Mouse (Mus musculus) gonadal fat pad, adult 2 months (tissue): ENCODE results near the gene Skiv2l. TPM values are rescaled to one million over a fixed set of nuclear protein-coding genes. Genes with fewer than 3 reads are reported as not detected.
"Not testable (repeated sequence)": the region's sequence is repeated elsewhere in the genome, so short reads cannot be mapped to it uniquely, and the experiment has no call there.

Experiments
- DNase-seq: peaks from one replicate; pipeline ENCODE4 v3.0.0-alpha.2; 2012; ENCODE audit warnings: low read depth
- polyA plus RNA-seq: library from polyadenylated mRNA; depleted of rRNA; stranded (reverse); fragments of >200 nt; gene quantifications from 2 replicates; pipeline ENCODE4 v1.2.3, GENCODE M21; 2012

The Skiv2l gene
- polyA plus RNA-seq, 1 experiment = 93.8 TPM

DNA sequence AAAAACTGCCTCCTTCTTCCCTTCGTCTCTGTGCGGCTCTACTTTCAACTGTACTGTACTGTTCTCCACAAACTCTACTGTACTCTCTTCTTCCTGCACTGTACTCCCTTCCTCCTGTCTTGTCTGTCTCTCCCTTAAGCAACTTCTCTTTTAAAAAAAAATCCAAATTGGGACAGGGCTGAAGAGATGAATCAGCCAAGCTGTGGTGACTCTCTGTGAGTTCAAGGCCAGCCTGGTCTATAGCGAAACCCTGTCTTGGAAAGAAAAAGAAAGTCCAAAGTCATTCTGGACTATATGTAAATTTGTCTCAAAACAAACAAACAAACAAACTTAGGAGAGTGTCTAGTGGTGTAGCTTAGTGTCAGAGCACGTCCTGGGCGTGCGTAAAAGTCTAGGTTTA is 24.3 kb upstream of the Skiv2l start:
- DNase-seq = no peak

GRCm38 (mm10) chr17:34865981-34866380 is 16.0 kb upstream of the Skiv2l start:
- no peak for DNase-seq

GRCm38 (mm10) chr17:34862416-34863081 is 12.5 kb upstream of the Skiv2l start, which contains the start of gene Cfb:
TSS of gene Cfb (minus strand) at chr17:34862518.
- peak; percentile 24 for DNase-seq

DNA sequence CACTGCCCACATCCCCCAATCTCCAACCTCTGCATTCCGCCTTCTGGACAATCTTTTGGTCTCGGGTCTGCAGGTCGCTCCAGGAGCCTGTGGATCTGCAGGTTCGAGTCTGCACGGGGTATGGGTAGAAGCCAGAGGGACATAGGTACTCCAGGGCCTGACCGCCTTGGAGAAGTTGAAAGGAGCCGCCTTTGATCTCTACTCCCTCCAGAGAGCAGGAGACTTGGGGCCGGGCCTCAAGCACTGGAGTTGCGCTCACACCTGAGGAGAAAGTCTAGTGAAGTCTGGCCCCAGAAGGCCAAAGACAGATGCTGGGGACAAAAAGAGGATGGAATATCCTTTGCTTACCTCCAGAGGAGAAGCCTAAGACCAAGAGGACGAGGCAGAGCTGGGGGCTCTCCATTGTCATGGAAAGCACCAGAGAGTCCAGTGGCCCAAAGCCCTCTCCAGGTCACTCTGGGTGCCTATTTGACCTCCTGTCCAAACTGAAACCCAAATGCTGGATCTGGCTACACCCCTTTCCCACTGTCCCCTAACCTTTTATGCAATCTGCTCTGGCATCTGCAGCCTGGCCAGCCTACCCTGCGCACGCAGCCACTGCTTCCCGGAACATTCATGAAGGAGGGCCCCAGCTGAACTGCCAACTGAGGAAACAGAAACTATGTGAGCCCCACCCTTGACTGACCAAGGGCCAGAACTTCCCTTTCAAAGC is 11.8 kb upstream of the Skiv2l start:
- no peak for DNase-seq

- no peak for DNase-seq
Observed at GRCm38 (mm10) chr17:34860514-34860913, 10.5 kb upstream of the Skiv2l start.

DNA sequence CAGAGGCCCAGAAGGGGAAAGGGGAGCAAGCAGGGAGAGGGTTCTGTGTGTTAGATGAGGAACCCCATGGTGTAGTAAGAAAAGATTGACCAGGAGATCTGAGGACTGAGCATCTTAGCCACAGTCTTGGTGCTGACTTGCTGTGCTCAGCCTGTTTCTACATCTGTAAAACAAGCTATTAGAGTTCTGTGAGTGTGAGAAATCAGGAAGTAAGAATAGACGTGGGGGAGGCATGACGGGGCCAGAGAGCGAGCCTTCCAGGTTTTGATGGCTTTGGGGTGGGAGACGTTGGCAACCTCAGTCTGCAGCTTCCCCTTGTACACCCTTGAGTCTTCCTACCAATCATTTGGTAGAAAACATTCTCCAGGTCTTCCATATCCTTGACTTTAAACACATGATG is 8.7 kb upstream of the Skiv2l start:
- DNase-seq = no peak

GRCm38 (mm10) chr17:34855825-34856224 is 5.8 kb upstream of the Skiv2l start:
- DNase-seq = no peak

- no peak for DNase-seq
Observed at GRCm38 (mm10) chr17:34854761-34855160, 4.8 kb upstream of the Skiv2l start.

GRCm38 (mm10) chr17:34853511-34853910 is 3.5 kb upstream of the Skiv2l start:
- DNase-seq = no peak

DNA sequence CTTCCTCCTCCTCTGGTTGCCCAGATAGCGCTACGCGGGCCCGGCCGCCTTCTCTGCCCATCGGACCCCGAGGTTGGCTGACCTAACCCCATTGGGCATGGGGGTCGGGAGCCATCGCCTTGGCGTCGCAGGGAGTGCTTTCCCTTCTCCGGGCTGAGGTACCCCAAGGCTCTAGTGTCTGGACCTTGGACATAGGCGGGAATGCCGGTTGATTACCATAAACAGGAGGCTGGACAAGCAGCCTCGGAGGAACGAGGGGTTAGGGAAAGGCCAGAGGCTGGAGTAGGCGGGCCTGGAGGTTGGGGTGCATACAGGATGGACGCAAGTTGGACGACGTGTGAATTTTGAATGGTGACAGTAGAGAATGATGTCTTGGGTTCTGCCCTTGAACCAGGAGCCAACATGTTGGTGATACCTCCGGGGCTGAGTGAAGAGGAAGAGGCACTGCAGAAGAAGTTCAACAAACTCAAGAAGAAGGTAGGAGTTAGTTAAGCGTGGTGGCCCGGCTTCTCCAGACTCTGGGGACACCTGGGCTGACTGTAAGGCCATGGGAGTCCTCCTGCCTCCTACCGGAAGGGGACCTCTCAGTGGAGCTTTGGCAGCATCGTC is 611 bp upstream of the Skiv2l start:
- DNase-seq = no peak

GRCm38 (mm10) chr17:34847615-34848014 is 2.4 kb downstream of the Skiv2l start:
- DNase-seq = no peak

- DNase-seq = no peak
Observed at GRCm38 (mm10) chr17:34847192-34847591, 2.8 kb downstream of the Skiv2l start.

GRCm38 (mm10) chr17:34844884-34845283 is 5.1 kb downstream of the Skiv2l start:
- no peak for DNase-seq

- no peak for DNase-seq
Observed at GRCm38 (mm10) chr17:34840736-34841307, 9.2 kb downstream of the Skiv2l start.

GRCm38 (mm10) chr17:34838785-34839184 is 11.2 kb downstream of the Skiv2l start:
- DNase-seq = no peak

- DNase-seq = no peak
Observed at GRCm38 (mm10) chr17:34837464-34838324, 12.3 kb downstream of the Skiv2l start.

DNA sequence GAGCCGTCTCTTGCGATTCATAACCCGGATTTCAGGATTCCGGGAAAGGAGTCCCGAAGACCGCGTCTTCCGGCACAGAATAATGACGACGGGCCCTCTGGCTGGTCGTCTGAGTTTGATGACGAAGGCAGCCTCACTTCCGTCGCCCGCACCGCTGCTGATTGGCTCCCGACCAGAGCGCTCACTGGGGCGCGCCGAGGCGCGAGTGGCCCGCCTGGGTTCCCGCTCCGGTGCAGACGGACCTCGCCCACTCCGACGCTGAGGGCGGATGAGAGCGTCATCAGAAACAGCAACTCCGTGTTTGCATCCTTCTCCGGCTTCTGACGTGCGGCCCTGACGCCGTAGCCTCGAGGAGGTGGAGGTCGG is 13.2 kb downstream of the Skiv2l start, which contains the start of the genes Stk19 and Dxo:
TSS of gene Stk19 (minus strand) at position 90 of the 366 bp plus-strand sequence.
TSS of gene Dxo (plus strand) at position 164 of the 366 bp plus-strand sequence.
- DNase-seq = peak; percentile 42

DNA sequence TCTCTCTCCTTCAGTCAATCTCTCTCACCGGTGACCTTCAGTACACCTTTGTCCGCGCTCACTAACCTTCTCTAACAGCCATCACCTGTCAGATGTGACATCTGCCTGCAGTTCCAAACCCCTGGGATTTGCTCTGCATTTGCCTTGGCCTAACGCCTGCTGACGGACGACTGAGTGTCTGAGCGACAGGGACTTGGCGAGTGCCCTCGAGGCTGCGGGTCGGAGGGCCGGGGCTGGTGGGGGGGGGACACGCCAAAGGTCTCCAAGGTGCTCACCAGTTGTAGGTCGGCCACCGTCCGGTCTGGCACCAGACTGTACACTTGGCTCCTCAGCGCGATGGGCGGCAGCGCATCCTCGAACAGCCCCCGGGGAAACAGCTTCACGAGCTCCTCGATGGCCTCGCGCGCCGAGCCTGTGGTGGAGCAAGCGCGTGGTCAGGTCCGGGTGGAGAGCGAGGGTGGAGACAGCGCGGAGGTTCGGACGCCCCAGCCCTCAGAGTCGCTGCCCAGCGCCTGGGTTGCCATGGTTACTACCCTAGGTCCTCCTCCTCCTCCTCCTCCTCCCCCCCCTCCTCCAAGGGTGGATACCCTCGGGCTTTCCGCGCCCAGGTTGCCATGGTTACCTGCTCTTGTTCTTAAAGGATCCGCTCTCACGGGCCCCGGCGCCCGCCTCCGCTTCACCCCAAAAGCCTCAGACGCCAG is 13.7 kb downstream of the Skiv2l start:
- no peak for DNase-seq

GRCm38 (mm10) chr17:34830776-34831175 is 19.2 kb downstream of the Skiv2l start:
- not testable (repeated sequence) for DNase-seq

GRCm38 (mm10) chr17:34814818-34815370 is 35.1 kb downstream of the Skiv2l start:
- DNase-seq = no peak
